Mouse (Mus musculus) spleen, adult 2 months (tissue): ENCODE measurements at regions not wholly inside any gene's neighbourhood (a gene's known extent, or its start where the extent isn't known, plus 50 kb on each side); places are given as distances from the start of the nearest gene placed in this dataset.

Experiments
- DNase-seq, 2 experiments: peaks; one replicate each; pipeline versions ENCODE4 v3.0.0 to v3.0.0-alpha.2; 2012 to 2021; ENCODE audit warnings: low spot score in 2 of 2, low read depth in 1 of 2
- H3K27ac ChIP-seq: fragments of 200-500 bp; 2 replicates; pipeline ENCODE4 v1.5.1; 2012; ENCODE audit warnings: low read length, inconsistent platforms; ENCODE audit not compliant: insufficient read depth
- H3K27me3 ChIP-seq: fragments of 200-500 bp; 2 replicates; pipeline ENCODE4 v1.6.1; 2012; ENCODE audit warnings: mild to moderate bottlenecking, moderate library complexity, low read length, inconsistent platforms; ENCODE audit not compliant: control insufficient read depth, insufficient read depth
- H3K36me3 ChIP-seq: fragments of 200-500 bp; 2 replicates; pipeline ENCODE4 v1.6.1; 2012; ENCODE audit warnings: mild to moderate bottlenecking, low read length, inconsistent platforms; ENCODE audit not compliant: control insufficient read depth, insufficient read depth
- H3K4me1 ChIP-seq: fragments of 200-500 bp; 2 replicates; pipeline ENCODE4 v1.6.1; 2011; ENCODE audit warnings: inconsistent platforms; ENCODE audit not compliant: control insufficient read depth, insufficient read depth, insufficient read length
- H3K4me3 ChIP-seq: fragments of 200-500 bp; 2 replicates; pipeline ENCODE4 v1.5.1; 2011; ENCODE audit warnings: mild to moderate bottlenecking, inconsistent platforms; ENCODE audit not compliant: insufficient read depth, insufficient read length; ENCODE audit errors: extremely low read depth
- CTCF ChIP-seq: fragments of 200-500 bp; IDR thresholded peaks from 2 replicates; pipeline ENCODE4 v1.5.1; 2011; ENCODE audit warnings: mild to moderate bottlenecking, inconsistent platforms; ENCODE audit not compliant: insufficient read depth, insufficient read length, insufficient replicate concordance; ENCODE audit errors: extremely low read depth
- POLR2A ChIP-seq: fragments of 200-500 bp; IDR thresholded peaks from 2 replicates; pipeline ENCODE4 v1.6.1; 2011; ENCODE audit warnings: low read depth, low read length, inconsistent platforms
- WGBS: fragments of 180-500 bp; shearing (Covaris S2); methylation state at CpG from one replicate; pipeline ENCODE4 v1.1.7; 2018; 5-methylcytosine and 5-hydroxymethylcytosine counted together

DNA sequence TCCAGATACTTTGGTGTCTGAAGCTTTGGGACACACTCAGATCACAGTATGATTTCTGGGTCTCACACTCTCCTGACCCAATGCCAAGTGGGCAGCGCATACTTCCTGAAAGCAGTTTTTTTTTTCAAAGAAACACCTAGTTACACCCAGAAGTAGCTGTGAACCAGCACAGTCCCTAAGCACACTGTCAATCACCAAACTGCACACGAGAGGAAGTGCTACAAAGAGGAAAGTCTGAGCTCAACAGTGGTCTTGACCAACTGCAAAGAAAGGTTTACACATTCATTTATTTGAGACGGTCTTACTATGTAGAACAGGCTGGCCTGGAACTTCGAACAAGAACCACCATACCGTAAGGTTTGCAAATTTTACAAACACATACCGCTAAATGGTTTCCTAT is 70.2 kb upstream of the Plekha5 start:
- Histone ChIP-seq H3K27ac (no peak overlapping the region), H3K4me3 (no peak overlapping the region), H3K27me3 (no peaks in the 10 kb centered on the region), H3K4me1 (no peaks in the 10 kb centered on the region), H3K36me3 (no peaks in the 10 kb centered on the region)
- WGBS = 49% methylated on average over 6 of the region's 6 CpGs
- TF ChIP-seq POLR2A (no peak), CTCF (no peak)
- DNase-seq = no peak

- no peaks in the 10 kb centered on the region for H3K36me3 ChIP-seq
- WGBS = 87% methylated on average over 4 of the region's 6 CpGs
- TF ChIP-seq CTCF = no peak
- no peak for TF ChIP-seq POLR2A
- no peaks in the 10 kb centered on the region for H3K4me1 ChIP-seq
- no peak overlapping the region for H3K27ac ChIP-seq
- no peak overlapping the region for H3K4me3 ChIP-seq
- no peaks in the 10 kb centered on the region for H3K27me3 ChIP-seq
- no peak for DNase-seq
Measured at GRCm38 (mm10) chr6:140351365-140352095, 72.3 kb upstream of the Plekha5 start.

GRCm38 (mm10) chr6:140348578-140348977 is 75.3 kb upstream of the Plekha5 start:
- 89% methylated on average over 16 of the region's 16 CpGs for WGBS
- Histone ChIP-seq H3K36me3 (no peaks in the 10 kb centered on the region), H3K4me1 (no peaks in the 10 kb centered on the region), H3K27ac (no peak overlapping the region), H3K4me3 (no peak overlapping the region), H3K27me3 (no peaks in the 10 kb centered on the region)
- TF ChIP-seq POLR2A (no peak), CTCF (no peak)
- DNase-seq = no peak

- Histone ChIP-seq H3K4me1 (no peaks in the 10 kb centered on the region), H3K4me3 (no peak overlapping the region), H3K27me3 (no peaks in the 10 kb centered on the region), H3K27ac (no peak overlapping the region), H3K36me3 (no peaks in the 10 kb centered on the region)
- 88% methylated on average over 6 of the region's 6 CpGs for WGBS
- DNase-seq = no peak
- TF ChIP-seq CTCF (no peak), POLR2A (no peak)
Measured at GRCm38 (mm10) chr6:140346929-140347328, 76.9 kb upstream of the Plekha5 start.

DNA sequence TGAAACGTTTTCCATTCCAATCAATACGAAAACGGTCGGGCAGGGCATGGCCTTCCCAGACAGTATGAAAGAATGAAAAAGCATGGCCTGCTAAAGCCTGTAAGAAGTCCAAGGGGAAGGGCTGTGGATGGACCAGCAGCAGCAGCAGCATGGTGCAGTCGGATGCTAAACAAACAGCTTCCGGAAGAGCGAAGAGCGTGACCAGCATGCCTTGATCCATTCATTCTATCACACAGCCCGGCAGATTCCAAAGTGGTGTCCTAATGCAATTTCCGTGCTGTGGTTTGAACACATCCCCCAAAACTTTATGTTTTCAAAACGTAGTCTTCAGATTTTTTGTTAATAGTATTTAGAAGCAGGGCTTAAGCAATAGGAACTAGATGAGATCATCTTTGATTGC is 80.2 kb upstream of the Plekha5 start:
- 90% methylated on average over 11 of the region's 11 CpGs for WGBS
- TF ChIP-seq POLR2A = no peak
- TF ChIP-seq CTCF = no peak
- H3K36me3 ChIP-seq = no peaks in the 10 kb centered on the region
- DNase-seq = no peak
- no peaks in the 10 kb centered on the region for H3K27me3 ChIP-seq
- no peak overlapping the region for H3K27ac ChIP-seq
- no peak overlapping the region for H3K4me3 ChIP-seq
- H3K4me1 ChIP-seq = no peaks in the 10 kb centered on the region

- no peaks in the 10 kb centered on the region for H3K27me3 ChIP-seq
Measured at GRCm38 (mm10) chr6:140342881-140343280, 81.0 kb upstream of the Plekha5 start.

DNA sequence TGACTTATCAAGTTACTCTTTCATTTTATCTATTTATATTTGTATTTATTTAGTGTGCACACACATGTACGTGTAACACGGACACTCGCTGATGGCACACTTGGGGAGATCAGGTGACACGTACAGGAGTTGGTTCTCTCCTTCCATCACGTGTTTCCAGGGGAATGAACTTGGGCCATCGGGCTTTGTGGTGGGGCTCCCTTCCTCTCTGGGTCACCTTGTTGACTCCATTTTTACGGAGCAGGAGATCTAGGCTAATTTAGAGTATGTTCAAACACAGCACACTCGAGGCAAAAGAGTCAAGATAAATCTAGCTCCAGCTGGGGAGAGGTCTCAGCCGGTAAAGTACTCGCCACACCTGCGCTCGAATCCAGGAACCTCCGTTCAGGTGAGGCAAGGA is 84.1 kb upstream of the Plekha5 start:
- no peaks in the 10 kb centered on the region for H3K4me1 ChIP-seq
- no peaks in the 10 kb centered on the region for H3K27me3 ChIP-seq
- no peaks in the 10 kb centered on the region for H3K36me3 ChIP-seq
- H3K27ac ChIP-seq = no peak overlapping the region
- WGBS = 95% methylated on average over 13 of the region's 13 CpGs
- TF ChIP-seq POLR2A (no peak), CTCF (no peak)
- H3K4me3 ChIP-seq = no peak overlapping the region
- no peak for DNase-seq

More at GRCm38 (mm10) chr6:140342881-140343280, 81.0 kb upstream of the Plekha5 start:
- 46% methylated on average over 1 of the region's 1 CpGs for WGBS
- no peak overlapping the region for H3K27ac ChIP-seq
- no peak for TF ChIP-seq CTCF
- TF ChIP-seq POLR2A = no peak
- H3K4me1 ChIP-seq = no peaks in the 10 kb centered on the region
- H3K4me3 ChIP-seq = no peak overlapping the region
- no peaks in the 10 kb centered on the region for H3K36me3 ChIP-seq
- DNase-seq = no peak
